Mouse (Mus musculus): ENCODE measurements around the gene Sfta2.

Sfta2 gene

DNA sequence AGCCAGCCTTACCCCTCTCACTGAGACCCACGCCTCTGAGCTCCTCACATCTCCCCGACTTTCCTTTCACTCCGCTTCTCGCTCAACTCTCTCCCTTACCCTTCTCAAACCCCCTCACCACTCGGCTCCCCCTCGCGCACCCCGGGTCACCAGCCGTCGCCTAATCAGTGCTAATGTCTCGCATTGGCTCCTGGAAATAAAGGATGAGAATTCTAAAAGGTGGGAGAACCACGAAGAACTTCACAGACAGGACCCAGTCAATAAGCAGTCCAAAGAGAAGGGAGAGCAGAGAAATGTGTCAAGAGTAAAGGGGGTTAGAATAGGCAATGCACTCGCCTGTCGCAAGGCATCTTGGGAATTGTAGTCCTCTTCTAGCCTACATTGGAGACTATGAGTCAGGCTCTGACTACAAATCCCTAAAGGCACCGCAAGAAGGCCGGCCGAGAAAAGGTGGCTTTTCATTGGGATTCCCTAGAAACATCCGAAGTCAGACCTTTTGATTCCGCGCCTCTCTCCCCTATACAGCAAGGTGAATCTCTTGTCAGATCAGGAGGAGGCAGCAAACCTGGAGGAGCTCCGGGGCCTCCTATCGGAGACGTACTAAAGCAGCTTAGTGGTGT is 72.2 kb downstream of the Sfta2 start, which contains the start of gene Gtf2h4:
Gtf2h4 (minus strand) TSS at position 324 of the 620 bp plus-strand sequence.
- peak; percentile 92 for DNase-seq (ENCODE audit: low read depth, low spot score)

DNA sequence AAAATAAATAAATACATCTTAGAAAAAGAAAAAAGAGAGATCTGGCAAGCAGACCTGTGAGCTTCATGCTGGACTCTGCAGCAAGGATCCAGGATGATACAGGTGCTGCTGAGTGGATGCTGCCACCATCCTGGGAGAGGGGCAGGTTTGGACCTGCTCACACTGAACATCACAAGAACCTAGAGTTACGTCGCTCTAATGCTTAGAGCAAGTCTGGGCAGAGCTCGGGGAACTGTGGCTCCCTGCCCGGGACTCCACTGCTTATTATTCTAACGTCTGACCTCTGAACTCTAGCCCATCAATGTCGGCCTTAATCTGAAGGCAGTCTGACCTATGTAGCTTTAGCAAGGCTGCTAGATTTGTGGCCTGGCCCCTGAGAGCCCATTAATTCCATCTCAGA is 79.2 kb downstream of the Sfta2 start:
- no peak for DNase-seq (ENCODE audit: low read depth, low spot score)

DNA sequence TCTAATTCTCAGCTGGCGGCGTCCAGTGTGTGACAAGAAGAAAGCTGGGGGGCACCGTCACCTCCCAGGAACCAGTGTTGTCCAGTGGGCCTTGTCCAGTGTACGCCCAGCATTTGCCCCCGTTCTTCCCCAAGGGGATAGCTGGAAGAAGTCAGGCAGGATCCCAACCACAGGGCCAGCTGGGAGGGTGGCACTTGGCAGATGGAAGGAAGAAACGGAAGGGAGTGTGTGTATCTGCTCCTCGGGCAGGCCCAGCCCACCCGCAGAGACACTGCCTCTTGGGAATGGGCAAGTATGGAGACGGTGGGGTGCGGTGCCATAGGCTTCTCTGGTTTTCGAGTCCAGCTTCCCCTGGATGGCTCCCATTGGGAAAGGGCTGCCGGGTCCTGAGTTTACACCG is 80.6 kb downstream of the Sfta2 start:
- no peak for DNase-seq (ENCODE audit: low read depth, low spot score)

DNA sequence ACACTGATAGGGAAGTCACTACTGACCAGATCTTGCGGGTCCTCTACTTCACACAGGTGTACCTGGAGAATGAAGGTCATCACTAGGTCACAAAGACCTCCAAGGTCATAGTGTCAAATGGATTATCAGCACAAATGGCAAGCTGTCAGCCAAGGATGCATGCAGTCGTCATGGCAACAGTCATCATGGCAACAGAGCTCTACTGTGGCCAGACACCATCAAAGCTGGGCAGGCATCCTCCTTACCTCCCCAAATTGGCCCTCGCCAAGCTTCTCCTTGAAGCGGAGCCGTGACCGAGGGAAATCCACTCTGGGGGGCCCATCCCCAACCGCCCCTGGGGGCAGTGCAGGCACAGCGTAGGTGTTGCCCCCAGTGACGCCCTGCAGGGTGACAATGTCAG is 83.7 kb downstream of the Sfta2 start:
- DNase-seq (ENCODE audit: low read depth, low spot score) = no peak

DNA sequence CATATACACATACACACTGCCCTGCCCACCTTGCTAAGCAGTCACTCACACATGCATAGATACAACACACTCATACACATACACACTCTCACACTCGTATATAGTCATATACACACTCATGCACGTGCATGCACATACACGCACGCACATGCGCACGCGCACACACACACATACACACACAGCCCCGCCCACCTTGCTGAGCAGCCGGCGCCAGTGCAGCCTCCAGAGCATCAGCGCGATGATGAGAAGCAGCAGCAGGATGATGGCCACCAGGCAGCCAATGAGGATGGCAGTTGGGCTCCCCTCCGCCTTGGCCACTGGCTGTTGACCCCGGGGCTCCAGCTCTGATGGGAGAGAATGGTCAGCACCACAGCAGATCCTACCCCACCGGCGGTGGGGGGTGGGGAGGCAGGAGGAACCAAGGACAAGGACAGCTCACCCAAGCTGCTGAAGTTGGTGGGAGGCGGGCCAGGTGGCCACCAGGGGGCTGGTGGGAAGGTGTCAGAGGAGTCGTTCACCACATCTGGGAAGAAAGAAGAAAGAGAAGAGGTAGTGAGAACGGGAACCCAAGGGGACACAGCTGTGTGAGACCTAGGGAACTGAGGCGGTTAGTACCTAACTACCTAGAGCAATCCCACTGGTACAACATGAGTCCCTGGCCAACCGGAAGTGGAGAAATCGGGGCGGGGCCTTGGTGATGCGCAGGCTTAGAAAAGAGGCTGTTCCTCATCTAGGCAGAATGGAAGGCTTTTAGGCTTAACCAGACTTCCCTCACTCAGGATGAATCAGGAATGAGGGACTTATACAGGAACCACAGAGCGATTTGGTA is 87.2 kb downstream of the Sfta2 start:
- no peak for DNase-seq (ENCODE audit: low read depth, low spot score)

DNA sequence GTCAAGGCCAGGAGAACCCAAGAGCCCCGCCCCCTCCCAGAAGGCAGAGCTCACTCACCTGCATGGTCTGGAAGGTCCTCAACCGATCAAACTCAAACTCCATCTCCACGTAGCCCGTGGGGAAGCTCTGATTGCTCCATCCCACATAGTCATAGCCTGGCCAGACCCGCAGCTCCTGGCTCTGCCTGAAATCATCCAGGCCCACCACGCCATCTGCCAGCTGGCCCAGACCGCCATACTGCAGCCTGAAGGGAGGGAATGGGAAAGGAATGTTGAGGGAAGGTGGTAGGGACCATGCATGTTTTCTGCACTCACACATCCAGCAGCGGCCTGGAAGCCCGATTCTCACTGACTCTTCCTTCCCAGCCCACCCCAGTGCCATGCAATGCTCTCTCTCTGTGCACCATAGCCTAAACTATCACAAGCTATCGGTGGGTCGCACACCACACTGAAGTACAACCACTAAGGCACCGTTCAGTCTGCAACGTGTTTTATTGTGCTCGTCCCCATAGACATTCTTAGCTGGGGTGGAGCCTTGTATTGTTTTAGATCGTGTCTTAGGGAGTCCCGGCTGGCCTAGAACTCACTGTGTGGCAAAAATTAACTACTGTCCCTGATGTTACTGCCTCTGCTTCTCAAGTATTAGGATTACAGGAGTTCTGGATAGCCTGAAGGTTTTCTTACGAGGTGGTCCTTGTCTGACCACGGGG is 88.7 kb downstream of the Sfta2 start:
- no peak for DNase-seq (ENCODE audit: low read depth, low spot score)

DNA sequence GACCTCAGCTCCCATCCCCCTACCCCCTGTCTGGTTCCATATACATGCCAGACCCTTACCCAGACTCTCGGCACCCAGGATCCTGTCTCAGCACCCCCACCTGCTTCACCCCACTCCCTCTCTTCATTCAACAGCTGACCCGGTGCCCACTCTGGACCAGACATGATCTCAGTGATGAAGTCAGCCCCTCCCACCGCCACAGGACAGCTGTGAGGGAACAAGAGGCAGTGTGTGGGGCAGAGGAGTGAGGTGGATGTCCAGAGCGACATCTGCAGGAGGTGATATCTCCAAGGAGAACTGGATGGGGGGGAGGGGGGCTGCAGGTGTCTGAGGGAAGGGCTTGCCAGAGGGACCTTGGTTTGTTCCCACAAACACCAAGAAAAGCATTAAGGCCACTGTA is 90.5 kb downstream of the Sfta2 start:
- DNase-seq (ENCODE audit: low read depth, low spot score) = no peak

DNA sequence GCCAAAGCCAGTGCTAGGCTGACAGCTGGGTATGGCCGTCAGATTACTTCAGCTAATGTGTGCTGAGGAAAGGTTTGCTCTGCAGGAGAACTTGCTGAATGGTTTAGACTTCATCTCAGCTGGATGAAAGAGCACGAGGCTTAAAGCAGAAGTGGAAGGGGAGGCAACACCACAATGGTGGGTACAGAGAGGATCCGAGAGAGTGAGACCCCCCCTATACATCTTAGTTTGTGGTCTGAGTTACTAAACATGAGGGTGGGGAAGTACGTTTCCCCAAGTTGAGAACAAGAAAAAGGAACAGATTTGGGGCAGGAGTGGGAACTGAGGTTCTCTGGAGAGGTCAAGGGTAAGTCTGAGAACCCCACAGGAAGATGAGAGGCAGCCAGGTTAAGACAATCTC is 91.0 kb downstream of the Sfta2 start:
- no peak for DNase-seq (ENCODE audit: low read depth, low spot score)

DNA sequence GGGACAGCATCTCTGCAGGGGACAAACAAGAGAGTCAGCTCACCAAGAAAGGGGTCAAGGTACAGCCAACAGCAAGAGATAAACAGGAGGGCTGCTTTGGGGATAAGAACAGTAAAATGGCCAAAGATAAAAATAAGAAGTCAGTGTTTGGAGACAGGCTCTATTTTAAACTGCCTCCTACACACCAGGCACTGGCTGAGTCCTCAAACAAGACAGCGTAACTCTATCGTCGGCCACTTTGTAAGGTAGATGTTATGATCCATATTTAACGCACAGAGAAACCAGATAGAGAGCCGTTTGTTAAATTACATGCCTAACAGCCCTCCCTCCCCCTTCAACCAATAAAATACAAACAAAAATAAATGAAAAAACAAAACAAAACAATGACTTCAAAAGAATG is 92.6 kb downstream of the Sfta2 start:
- DNase-seq (ENCODE audit: low read depth, low spot score) = no peak

DNA sequence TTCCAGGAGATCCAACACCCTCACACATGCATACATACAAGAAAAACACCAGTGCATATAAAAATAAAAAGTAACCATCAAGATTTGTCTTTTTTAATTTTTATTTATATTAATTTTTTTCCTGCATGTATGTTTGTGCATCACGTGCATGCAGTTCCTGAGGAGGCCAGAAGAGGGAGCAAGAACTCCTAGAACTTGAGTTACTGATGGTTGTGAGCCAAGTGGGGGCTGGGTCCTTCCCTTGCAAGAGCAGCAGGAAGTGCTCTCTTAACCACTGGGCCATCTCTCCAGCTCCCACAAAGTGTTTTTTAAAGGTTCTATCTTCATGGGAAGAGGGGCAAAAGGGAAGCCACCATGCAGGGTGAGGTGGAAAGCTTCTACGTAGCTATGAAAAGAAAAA is 93.9 kb downstream of the Sfta2 start:
- no peak for DNase-seq (ENCODE audit: low read depth, low spot score)

DNA sequence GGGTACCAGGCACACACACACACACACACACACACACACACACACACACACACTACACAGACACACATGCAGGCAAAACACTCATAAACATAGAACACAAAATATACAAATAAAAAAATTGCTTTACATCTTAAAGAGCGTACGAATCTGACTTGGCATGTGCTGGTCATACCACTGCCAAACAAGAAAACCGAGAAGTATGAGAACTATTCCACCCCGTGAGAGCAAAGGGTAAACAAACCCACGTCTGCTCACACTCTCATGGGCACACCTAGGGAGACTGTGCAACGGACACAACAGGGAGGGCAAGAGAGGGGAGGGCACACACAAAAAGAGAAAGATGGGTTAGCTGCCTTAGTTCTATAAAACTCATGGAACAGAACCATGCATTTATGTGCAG is 95.3 kb downstream of the Sfta2 start:
- no peak for DNase-seq (ENCODE audit: low read depth, low spot score)

DNA sequence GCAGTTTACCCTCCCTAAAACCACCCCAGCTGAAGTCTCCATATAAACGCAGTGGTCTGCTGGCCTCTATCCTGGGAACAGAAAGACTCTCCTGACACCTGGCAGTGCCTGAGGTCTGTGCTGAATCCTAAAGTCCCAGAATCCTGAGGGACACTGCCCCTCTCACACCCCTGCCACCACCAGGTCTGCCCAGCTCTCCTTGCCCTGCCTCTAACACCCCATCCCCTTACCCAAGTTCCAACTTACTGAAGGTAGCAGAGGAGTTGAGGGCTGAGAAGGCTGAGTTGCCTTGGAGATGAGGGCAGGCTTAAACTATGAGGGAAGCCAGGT is 96.0 kb downstream of the Sfta2 start:
- no peak for DNase-seq (ENCODE audit: low read depth, low spot score)

DNA sequence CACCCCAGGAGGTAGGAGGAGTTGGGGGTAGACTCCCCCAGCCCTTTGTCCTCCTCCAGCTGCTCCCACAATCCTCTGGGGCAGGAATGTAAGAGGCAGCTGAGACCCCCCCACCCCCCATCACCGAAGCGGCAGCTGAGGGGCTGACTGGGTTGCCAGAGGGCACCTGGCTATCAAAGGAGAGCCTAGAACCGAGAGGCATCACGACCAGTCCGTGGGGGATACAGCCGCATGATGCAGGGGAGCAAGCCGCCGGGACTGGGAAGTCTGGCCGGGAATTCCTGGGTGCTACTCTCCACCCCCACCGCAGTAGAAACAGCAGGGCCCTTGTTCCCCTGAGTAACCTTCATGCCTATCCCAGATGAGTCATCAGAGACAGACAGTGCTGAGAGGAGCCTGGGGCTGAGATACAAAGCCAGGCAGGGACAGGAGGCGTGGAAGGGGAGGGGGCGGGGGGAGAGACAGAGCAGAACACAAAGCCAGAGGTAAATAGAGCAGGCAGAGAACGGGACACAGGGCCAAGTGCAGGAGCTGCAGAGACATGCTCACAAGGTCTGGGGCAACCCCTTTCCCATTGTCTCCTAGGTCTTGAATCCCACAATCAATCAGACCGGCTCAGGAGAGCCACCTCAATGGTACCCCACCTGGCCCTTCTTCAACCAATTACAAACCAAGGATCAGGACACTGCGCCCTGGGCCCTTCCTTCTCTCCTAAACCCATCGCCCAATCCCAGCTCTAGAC is 96.6 kb downstream of the Sfta2 start:
- no peak for DNase-seq (ENCODE audit: low read depth, low spot score)

DNA sequence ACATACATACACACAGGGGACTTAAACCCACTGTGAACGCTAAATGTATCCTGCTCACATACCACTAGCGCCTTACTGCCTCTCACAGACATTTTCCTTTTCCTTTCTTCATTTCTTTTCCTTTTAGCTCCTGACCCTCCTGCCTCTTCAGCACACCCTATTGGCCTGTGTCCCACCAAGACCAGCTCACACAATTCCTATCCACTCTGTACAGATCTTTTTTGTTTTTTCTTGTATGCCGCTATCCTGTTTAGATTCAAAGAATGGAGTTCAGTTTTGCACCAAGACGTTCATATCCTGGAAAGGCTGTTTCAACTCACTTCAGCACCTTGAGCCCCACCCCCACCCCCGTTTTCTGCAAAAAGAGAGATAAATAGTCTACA is 97.1 kb downstream of the Sfta2 start:
- no peak for DNase-seq (ENCODE audit: low read depth, low spot score)

DNA sequence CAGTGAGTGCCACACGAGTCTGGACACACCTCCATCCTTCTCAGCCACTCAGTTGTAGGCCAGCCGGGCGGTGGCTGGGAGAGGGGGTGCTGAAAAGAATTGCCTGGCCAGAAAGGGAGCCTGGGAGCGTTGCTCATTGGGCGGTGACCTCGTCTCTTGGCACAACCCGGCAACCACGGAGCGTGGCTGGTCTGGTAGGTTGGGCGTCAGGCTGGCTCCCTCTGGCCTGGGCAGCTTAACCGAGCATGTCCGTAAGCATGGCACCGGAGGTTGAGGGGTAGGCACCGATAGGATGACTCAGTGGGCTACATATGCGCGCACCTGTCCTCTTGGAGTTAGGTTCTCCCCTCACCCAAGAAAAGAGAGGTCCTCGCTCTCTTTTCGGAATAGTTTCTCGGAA is 98.6 kb downstream of the Sfta2 start:
- peak; percentile 88 for DNase-seq (ENCODE audit: low read depth, low spot score)

All from skeletal muscle tissue, adult 2 months (tissue).